In genomic region chr9:36846346-36846745, GRCm38 (mm10) we compare ENCODE assay signal across 21 mouse cellular contexts. TPM values are rescaled to one million over a fixed set of nuclear protein-coding genes. Genes with fewer than 3 reads are reported as not detected.
"Had no signal": no experiment of that assay in that cellular context is flagged by ENCODE, and none has a peak within 500 bp of the region (broad histone marks: within the 10 kb centered on the region; RNA-seq: fewer than 3 reads in every experiment).

No protein-coding gene starts in this region.

- DNase-seq: liver, postnatal 0 days; lung, adult 2 months; lung, postnatal 14 days; lung, postnatal 36 days; right cerebral cortex, postnatal 25 days; right cerebral cortex, postnatal 4 days; spleen, adult 18-20 months; thymus, adult 18-20 months; thymus, postnatal 25 days; thymus, postnatal 4 days had no signal

- H3K27ac ChIP-seq: liver, embryonic 15.5 days; lung, embryonic 15.5 days; macrophage; midbrain, embryonic 13.5 days; midbrain, embryonic 15.5 days; neural tube, embryonic 12.5 days had no signal

- ATAC-seq: liver, postnatal 0 days; lung, postnatal 0 days; midbrain, embryonic 13.5 days; midbrain, embryonic 15.5 days had no signal

- H3K4me1 ChIP-seq: liver, embryonic 15.5 days; lung, embryonic 15.5 days; megakaryocyte, embryonic 14.5 days; midbrain, embryonic 15.5 days; neural tube, embryonic 12.5 days had no signal

- H3K4me3 ChIP-seq: liver, embryonic 15.5 days; lung, embryonic 15.5 days; megakaryocyte, embryonic 14.5 days; midbrain, embryonic 13.5 days; midbrain, embryonic 15.5 days; neural tube, embryonic 12.5 days had no signal

RNA-seq across cellular contexts. Expression of gene Fez1, which starts 24.7 kb away (rescaled TPM):
- total RNA-seq: megakaryocyte progenitor cell, adult 5-6 weeks; monocyte, adult 5-6 weeks; neutrophil, adult 5-6 weeks had no signal
- polyA plus RNA-seq: macrophage had no signal
